Mouse (Mus musculus): ENCODE measurements at regions not wholly inside any gene's neighbourhood (a gene's known extent, or its start where the extent isn't known, plus 50 kb on each side); places are given as distances from the start of the nearest gene placed in this dataset.
A peak's percentile ranks its signal among the peaks of the same experiment; 100 is the strongest.

DNA sequence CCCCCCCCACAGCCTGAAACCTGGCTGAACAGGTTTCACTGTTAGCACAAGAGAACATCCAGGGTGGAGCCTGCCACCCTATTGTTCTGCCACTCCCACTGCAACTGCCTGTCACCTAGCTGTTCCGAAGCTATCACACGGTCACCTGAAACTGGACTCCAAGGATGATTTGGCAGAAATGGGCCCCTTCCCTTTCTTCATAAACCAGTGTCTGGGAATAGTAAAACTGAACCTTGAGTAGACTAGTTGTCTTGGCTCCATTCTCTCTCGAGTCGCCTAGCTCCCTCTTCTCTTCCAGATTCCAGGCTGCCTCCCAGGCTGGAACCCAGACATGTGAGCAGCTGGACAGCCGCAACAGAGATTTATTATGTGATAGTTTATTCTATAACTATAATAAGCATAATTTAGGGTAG, 282.9 kb upstream of the Dab2 start:
- H3K9ac ChIP-seq (ENCODE audit: low read length), result no peak overlapping the region
- WGBS, result 75% methylated on average over 5 of the region's 5 CpGs
- no peaks in the 10 kb centered on the region for H3K9me3 ChIP-seq (ENCODE audit: control insufficient read depth, low read length)
- H3K4me1 ChIP-seq (ENCODE audit: control insufficient read depth, insufficient read depth, low read length), result no peaks in the 10 kb centered on the region
- H3K4me3 ChIP-seq (ENCODE audit: low read depth, low read length), result no peak overlapping the region
- no peak for ATAC-seq (ENCODE audit: insufficient read depth, low FRiP score, low TSS enrichment)
- no peaks in the 10 kb centered on the region for H3K36me3 ChIP-seq (ENCODE audit: control insufficient read depth, insufficient read depth, low read length)
- H3K27me3 ChIP-seq (ENCODE audit: control insufficient read depth, insufficient read depth, low read length), result no peaks in the 10 kb centered on the region
- H3K27ac ChIP-seq (ENCODE audit: low read depth, low read length), result no peak overlapping the region
- no peak for DNase-seq (ENCODE audit: low spot score)
- no peak overlapping the region for H3K4me2 ChIP-seq (ENCODE audit: low read depth)

GRCm38 (mm10) chr15:6025543-6025942, 274.0 kb upstream of the Dab2 start:
- Histone ChIP-seq H3K4me1 (ENCODE audit: control insufficient read depth, insufficient read depth, low read length) (no peaks in the 10 kb centered on the region), H3K4me2 (ENCODE audit: low read depth) (no peak overlapping the region), H3K4me3 (ENCODE audit: low read depth, low read length) (no peak overlapping the region), H3K36me3 (ENCODE audit: control insufficient read depth, insufficient read depth, low read length) (no peaks in the 10 kb centered on the region), H3K9ac (ENCODE audit: low read length) (no peak overlapping the region), H3K27ac (ENCODE audit: low read depth, low read length) (no peak overlapping the region), H3K27me3 (ENCODE audit: control insufficient read depth, insufficient read depth, low read length) (no peaks in the 10 kb centered on the region), H3K9me3 (ENCODE audit: control insufficient read depth, low read length) (no peaks in the 10 kb centered on the region)
- ATAC-seq (ENCODE audit: insufficient read depth, low FRiP score, low TSS enrichment) (no peak), DNase-seq (ENCODE audit: low spot score) (no peak)
- 44% methylated on average over 4 of the region's 4 CpGs for WGBS

DNA sequence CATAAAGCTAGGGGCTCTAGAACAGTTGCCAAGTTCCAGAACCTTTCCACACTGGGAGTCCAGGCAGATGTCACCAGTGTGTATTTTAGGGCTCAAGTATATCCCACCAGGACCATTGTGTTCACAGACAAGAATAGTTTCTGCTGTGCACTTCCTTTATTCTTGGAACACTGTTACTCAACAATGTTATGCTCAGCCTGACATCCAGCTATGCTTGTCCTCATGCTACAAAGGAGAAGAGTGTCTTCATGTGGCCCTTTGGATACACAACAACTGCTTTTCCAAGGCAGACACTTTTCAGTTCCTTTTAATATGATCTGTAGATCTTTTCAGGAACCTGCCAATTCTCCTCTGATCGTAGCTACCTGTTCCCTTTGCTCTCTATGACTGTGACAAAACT, 270.4 kb upstream of the Dab2 start:
- H3K4me2 ChIP-seq (ENCODE audit: low read depth), result no peak overlapping the region
- 95% methylated on average over 1 of the region's 1 CpGs for WGBS
- no peak for ATAC-seq (ENCODE audit: insufficient read depth, low FRiP score, low TSS enrichment)

DNA sequence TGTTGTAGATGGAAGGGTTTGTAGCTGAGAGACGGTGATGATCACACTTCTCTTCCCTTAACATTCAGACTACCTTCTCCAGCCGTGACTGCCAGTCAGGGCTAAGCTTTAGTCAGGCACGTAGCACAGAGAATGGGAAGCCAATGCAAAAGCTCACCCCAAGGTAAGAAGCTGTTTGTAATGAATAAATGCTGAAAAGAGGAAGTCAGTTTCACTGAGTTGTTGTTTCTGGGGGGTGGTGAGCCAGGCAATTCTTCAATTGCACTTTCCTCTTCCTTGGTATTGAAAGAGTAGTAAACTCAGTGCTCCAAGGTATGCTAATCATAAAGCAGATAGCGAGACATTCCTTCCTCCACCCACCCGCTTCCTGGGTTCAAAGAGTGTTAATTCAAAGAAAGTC, 269.2 kb upstream of the Dab2 start:
- H3K4me2 ChIP-seq (ENCODE audit: low read depth), result no peak overlapping the region
- no peaks in the 10 kb centered on the region for H3K27me3 ChIP-seq (ENCODE audit: control insufficient read depth, insufficient read depth, low read length)
- DNase-seq (ENCODE audit: low spot score), result no peak
- H3K27ac ChIP-seq (ENCODE audit: low read depth, low read length), result no peak overlapping the region
- no peak for ATAC-seq (ENCODE audit: insufficient read depth, low FRiP score, low TSS enrichment)
- 78% methylated on average over 5 of the region's 5 CpGs for WGBS
- H3K36me3 ChIP-seq (ENCODE audit: control insufficient read depth, insufficient read depth, low read length), result no peaks in the 10 kb centered on the region
- no peak overlapping the region for H3K4me3 ChIP-seq (ENCODE audit: low read depth, low read length)
- no peaks in the 10 kb centered on the region for H3K9me3 ChIP-seq (ENCODE audit: control insufficient read depth, low read length)
- H3K9ac ChIP-seq (ENCODE audit: low read length), result no peak overlapping the region
- H3K4me1 ChIP-seq (ENCODE audit: control insufficient read depth, insufficient read depth, low read length), result no peaks in the 10 kb centered on the region

More for the DNA sequence above, 270.4 kb upstream of the Dab2 start:
- Histone ChIP-seq H3K4me1 (ENCODE audit: control insufficient read depth, insufficient read depth, low read length) (no peaks in the 10 kb centered on the region), H3K27me3 (ENCODE audit: control insufficient read depth, insufficient read depth, low read length) (no peaks in the 10 kb centered on the region), H3K9me3 (ENCODE audit: control insufficient read depth, low read length) (no peaks in the 10 kb centered on the region), H3K27ac (ENCODE audit: low read depth, low read length) (no peak overlapping the region), H3K4me3 (ENCODE audit: low read depth, low read length) (no peak overlapping the region), H3K36me3 (ENCODE audit: control insufficient read depth, insufficient read depth, low read length) (no peaks in the 10 kb centered on the region), H3K9ac (ENCODE audit: low read length) (no peak overlapping the region)
- no peak for DNase-seq (ENCODE audit: low spot score)

DNA sequence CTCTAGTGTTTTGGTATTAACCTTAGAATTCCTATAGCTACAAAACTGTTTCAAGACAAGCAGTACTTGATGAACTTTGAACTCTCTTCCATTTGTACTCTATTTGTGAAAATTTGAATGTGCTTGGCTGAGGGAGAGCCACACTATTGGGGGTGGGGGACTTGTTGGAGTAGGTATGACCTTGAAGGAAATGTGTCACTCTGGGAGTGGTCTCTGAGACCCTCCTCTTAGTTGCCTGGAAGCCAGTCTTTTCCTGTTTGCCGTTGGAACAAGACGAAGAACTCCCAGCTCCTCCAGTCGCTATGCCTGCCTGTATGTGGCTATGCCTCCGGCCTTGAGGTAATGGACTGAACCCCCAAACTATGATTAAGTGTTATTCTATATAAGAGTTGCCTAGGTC, 265.4 kb upstream of the Dab2 start:
- WGBS, result 92% methylated on average over 4 of the region's 4 CpGs
- Histone ChIP-seq H3K27ac (ENCODE audit: low read depth, low read length) (no peak overlapping the region), H3K36me3 (ENCODE audit: control insufficient read depth, insufficient read depth, low read length) (no peaks in the 10 kb centered on the region), H3K4me2 (ENCODE audit: low read depth) (no peak overlapping the region), H3K4me1 (ENCODE audit: control insufficient read depth, insufficient read depth, low read length) (no peaks in the 10 kb centered on the region), H3K4me3 (ENCODE audit: low read depth, low read length) (no peak overlapping the region), H3K9me3 (ENCODE audit: control insufficient read depth, low read length) (no peaks in the 10 kb centered on the region), H3K9ac (ENCODE audit: low read length) (no peak overlapping the region), H3K27me3 (ENCODE audit: control insufficient read depth, insufficient read depth, low read length) (no peaks in the 10 kb centered on the region)
- no peak for ATAC-seq (ENCODE audit: insufficient read depth, low FRiP score, low TSS enrichment)
- DNase-seq (ENCODE audit: low spot score), result no peak

- H3K4me1 ChIP-seq (ENCODE audit: control insufficient read depth, insufficient read depth, low read length), result no peaks in the 10 kb centered on the region
- no peak overlapping the region for H3K4me3 ChIP-seq (ENCODE audit: low read depth, low read length)
- no peak overlapping the region for H3K9ac ChIP-seq (ENCODE audit: low read length)
- no peak overlapping the region for H3K4me2 ChIP-seq (ENCODE audit: low read depth)
- H3K36me3 ChIP-seq (ENCODE audit: control insufficient read depth, insufficient read depth, low read length), result no peaks in the 10 kb centered on the region
- H3K27me3 ChIP-seq (ENCODE audit: control insufficient read depth, insufficient read depth, low read length), result no peaks in the 10 kb centered on the region
- no peak overlapping the region for H3K27ac ChIP-seq (ENCODE audit: low read depth, low read length)
- DNase-seq (ENCODE audit: low spot score) (no peak), ATAC-seq (ENCODE audit: insufficient read depth, low FRiP score, low TSS enrichment) (no peak)
- H3K9me3 ChIP-seq (ENCODE audit: control insufficient read depth, low read length), result no peaks in the 10 kb centered on the region
- WGBS, result 53% methylated on average over 10 of the region's 10 CpGs
These were observed 254.9 kb upstream of the Dab2 start for GRCm38 (mm10) chr15:6044511-6045256.

DNA sequence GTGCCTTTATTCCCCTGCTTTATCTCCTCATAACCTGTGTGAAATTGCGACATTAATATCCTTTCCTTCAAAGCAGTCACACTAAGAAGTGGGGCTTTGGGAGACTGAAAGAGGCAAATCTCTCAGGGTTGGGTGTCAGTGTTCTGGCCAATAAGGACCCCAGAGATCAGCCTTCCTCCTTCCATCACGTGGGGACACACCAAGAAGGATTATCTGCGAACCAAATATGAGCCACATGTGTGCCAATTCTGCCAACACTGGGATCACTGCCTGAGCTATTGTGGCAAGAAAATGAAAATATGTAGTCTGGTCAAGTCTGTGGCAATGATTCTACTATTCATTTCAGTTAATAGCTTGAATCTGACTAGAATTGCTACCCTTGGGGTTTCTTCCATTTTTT, 243.9 kb upstream of the Dab2 start:
- no peak overlapping the region for H3K4me3 ChIP-seq (ENCODE audit: low read depth, low read length)
- ATAC-seq (ENCODE audit: insufficient read depth, low FRiP score, low TSS enrichment) (no peak), DNase-seq (ENCODE audit: low spot score) (no peak)
- H3K9ac ChIP-seq (ENCODE audit: low read length), result no peak overlapping the region
- no peak overlapping the region for H3K4me2 ChIP-seq (ENCODE audit: low read depth)
- no peaks in the 10 kb centered on the region for H3K9me3 ChIP-seq (ENCODE audit: control insufficient read depth, low read length)
- no peaks in the 10 kb centered on the region for H3K4me1 ChIP-seq (ENCODE audit: control insufficient read depth, insufficient read depth, low read length)
- no peaks in the 10 kb centered on the region for H3K36me3 ChIP-seq (ENCODE audit: control insufficient read depth, insufficient read depth, low read length)
- H3K27ac ChIP-seq (ENCODE audit: low read depth, low read length), result no peak overlapping the region
- no peaks in the 10 kb centered on the region for H3K27me3 ChIP-seq (ENCODE audit: control insufficient read depth, insufficient read depth, low read length)
- 85% methylated on average over 3 of the region's 3 CpGs for WGBS

DNA sequence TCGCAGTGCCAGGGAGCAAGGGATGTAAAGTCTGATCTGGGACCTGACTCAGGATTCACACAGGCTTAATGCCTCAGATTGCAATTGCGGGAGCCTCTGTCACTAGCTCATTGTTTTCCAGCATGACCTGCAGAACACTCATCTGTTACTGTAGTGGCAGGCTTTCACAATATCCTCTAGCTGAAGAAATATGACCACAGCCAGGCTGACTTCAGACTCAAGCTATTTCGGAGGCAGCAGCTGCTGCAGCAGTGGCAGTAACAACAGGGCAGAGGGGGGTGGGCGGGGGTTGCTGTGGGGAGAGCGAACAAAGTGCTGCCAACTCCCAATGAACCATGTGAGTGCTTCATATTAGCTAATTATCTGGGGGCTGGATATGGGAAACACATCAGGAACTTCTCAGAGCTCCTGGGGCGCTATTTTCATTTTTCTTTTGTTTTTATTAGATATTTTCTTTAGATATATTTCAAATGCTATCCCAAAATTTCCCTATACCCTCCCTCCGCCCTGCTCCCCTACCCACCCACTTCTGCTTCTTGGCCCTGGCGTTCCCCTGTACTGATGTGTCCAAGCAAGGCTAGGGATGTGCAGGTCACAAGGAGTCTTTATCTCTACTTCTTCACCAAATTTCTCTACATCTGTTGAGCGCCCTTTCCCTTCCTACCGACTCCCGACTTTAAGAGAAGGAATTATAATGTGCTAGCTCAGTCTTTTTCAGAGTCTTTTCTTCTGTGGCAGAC, 242.5 kb upstream of the Dab2 start:
- Histone ChIP-seq H3K4me2 (ENCODE audit: low read depth) (no peak overlapping the region), H3K9ac (ENCODE audit: low read length) (no peak overlapping the region), H3K27me3 (ENCODE audit: control insufficient read depth, insufficient read depth, low read length) (no peaks in the 10 kb centered on the region), H3K9me3 (ENCODE audit: control insufficient read depth, low read length) (no peaks in the 10 kb centered on the region), H3K36me3 (ENCODE audit: control insufficient read depth, insufficient read depth, low read length) (no peaks in the 10 kb centered on the region), H3K27ac (ENCODE audit: low read depth, low read length) (no peak overlapping the region), H3K4me1 (ENCODE audit: control insufficient read depth, insufficient read depth, low read length) (no peaks in the 10 kb centered on the region), H3K4me3 (ENCODE audit: low read depth, low read length) (no peak overlapping the region)
- WGBS, result 53% methylated on average over 11 of the region's 11 CpGs
- ATAC-seq (ENCODE audit: insufficient read depth, low FRiP score, low TSS enrichment) (no peak; the same call in 1 of the 2 replicates), DNase-seq (ENCODE audit: low spot score) (peak; percentile 28)

- ATAC-seq (ENCODE audit: insufficient read depth, low FRiP score, low TSS enrichment) (no peak), DNase-seq (ENCODE audit: low spot score) (no peak)
- WGBS, result 78% methylated on average over 2 of the region's 2 CpGs
- Histone ChIP-seq H3K27ac (ENCODE audit: low read depth, low read length) (no peak overlapping the region), H3K9ac (ENCODE audit: low read length) (no peak overlapping the region), H3K36me3 (ENCODE audit: control insufficient read depth, insufficient read depth, low read length) (no peaks in the 10 kb centered on the region), H3K4me3 (ENCODE audit: low read depth, low read length) (no peak overlapping the region), H3K27me3 (ENCODE audit: control insufficient read depth, insufficient read depth, low read length) (no peaks in the 10 kb centered on the region), H3K4me2 (ENCODE audit: low read depth) (no peak overlapping the region), H3K9me3 (ENCODE audit: control insufficient read depth, low read length) (no peaks in the 10 kb centered on the region), H3K4me1 (ENCODE audit: control insufficient read depth, insufficient read depth, low read length) (no peaks in the 10 kb centered on the region)
These were observed 240.2 kb upstream of the Dab2 start for GRCm38 (mm10) chr15:6059361-6059760.
